Mouse (Mus musculus): ENCODE results near the gene Cog6.

The Cog6 gene

DNA sequence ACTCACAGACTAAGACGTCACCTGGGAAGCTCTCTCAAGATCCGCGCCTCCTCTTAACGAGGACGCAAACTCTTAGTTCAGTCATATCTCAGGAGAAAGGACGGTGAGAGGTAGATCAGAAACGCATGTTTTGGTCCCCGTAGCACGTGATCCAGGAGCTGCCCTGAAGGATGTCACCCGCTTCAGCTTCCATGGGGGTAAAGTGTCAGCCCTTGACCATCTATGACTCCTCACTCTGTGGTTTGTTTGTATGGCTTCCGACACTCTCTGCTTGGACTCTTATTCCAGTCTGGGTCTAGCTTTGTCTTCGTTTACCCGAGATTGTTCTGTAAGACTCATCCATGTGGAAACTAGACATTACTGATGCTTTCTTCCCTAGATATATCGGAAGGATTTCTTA, 54.6 kb downstream of the Cog6 start:
- DNase-seq (ENCODE audit: low spot score): no peak

GRCm38 (mm10) chr3:52961661-52962060, 55.4 kb downstream of the Cog6 start:
- no peak for DNase-seq (ENCODE audit: low spot score)

DNA sequence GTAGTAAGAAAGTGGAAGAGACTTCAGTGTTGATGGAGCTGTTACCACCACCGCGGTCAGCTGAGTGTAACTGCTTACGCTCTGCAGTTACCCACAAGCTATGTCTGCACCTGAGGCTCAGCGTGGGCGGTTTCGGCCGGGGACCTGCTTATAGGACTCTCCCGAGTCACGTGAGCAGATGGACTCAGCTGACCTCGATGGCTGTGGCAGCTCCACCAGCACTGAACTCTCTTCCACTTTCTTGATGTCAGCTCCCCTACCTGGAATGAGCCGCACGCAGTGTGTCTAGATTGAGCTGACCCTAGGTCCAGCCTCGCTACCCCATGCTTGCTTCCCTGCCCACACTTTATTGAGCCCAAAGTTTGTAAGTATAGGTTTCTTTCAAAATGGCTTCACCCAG, 56.1 kb downstream of the Cog6 start:
- no peak for DNase-seq (ENCODE audit: low spot score)

GRCm38 (mm10) chr3:52958444-52959120, 58.5 kb downstream of the Cog6 start:
- no peak for DNase-seq (ENCODE audit: low spot score)

DNA sequence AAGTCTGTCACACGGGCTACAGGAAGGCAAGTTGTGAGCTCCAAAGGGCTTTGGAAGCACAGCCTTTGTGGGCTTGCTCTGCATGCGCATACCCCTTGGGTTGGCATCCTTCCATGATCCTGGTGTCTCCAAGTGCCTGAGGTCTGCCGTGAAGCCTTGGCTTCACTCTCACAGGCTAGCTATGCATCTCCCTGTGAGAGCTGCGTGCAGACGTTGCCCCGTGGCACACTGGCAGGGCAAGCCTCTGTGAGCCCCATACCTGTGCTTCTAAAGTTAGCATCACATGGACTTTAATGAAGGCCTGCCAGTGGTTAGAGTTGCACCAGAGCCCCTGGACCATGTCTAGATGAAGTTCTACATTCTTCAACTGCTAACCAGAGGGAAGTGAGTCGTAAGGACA, 59.2 kb downstream of the Cog6 start:
- DNase-seq (ENCODE audit: low spot score): no peak

DNA sequence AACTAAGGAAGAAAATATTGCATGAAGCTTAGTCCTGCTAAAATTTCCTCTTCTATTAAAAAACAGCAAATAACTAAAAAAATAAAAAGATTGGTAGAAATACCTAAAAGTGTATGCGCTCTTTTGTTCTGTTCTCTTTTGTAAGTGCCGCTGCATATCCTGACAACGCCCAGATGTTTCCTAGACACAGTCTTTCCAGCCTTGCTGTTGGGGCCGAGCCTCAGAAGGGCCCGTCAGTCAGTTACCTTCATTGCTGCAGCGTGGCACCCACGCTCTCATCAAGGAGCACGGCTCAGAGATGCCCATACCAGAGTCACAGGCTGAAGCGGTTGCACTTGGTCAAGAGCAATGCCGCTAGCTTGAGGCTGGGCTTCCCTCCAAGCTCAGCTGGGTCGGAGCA, 60.8 kb downstream of the Cog6 start:
- no peak for DNase-seq (ENCODE audit: low spot score)

GRCm38 (mm10) chr3:52955481-52956019, 61.5 kb downstream of the Cog6 start:
- no peak for DNase-seq (ENCODE audit: low spot score)

- DNase-seq (ENCODE audit: low spot score): no peak
Measured at GRCm38 (mm10) chr3:52954656-52955055, 62.4 kb downstream of the Cog6 start.

DNA sequence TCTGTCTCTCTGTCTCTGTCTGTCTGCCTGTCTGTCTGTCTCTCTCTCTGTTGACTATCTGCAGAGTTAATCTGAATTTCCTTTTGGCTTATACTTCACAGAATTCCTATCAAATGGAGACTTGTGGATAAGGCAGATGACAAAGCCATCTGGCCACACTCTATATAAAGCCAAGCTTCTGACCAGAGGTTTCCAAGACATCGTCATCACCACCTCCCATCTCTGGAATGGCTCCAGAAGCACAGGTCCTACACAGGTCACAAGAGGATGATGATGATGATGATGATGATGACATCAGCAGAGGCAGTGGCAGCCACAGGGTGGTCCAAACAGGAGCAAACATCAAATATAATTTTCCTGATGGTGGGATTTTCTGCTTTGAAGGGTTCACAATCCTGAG, 63.2 kb downstream of the Cog6 start:
- DNase-seq (ENCODE audit: low spot score): no peak

DNA sequence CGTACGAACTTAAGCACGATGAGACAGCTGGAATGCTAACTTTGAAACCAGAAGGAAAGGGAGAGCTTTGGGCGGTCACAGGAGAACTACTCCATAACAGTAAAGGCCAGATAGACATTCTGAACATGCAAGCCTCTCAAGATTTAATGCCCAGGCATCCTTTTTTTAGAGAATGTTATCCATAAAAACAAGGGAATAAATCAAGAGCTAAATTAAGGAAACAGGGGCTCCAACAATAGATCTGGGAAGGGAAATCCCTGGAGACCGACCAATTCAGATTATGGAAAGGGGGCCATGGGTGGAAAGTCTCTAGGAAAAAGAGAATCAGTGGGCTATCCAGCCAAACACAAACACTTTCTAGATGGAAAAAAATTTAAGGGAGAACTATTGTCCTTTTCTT, 68.2 kb downstream of the Cog6 start:
- DNase-seq (ENCODE audit: low spot score): no peak

DNA sequence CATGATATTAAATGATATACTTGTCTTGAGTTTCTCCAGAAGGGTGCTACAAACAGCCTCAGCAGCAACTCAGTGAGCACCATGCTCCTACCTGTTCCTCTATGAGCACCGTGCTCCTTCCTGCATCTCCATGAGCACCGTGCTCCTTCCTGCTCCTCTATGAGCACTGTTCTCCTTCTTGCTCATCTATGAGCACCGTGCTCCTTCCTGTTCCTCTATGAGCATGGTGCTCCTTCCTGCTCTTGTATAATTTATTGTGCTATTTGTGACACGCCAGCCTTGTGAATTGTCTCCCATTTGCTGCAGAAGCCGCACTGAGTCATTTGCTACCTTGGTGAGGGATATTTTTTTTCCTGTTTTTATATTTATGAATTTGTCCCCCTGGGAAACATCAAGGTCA, 69.6 kb downstream of the Cog6 start:
- DNase-seq (ENCODE audit: low spot score): no peak

DNA sequence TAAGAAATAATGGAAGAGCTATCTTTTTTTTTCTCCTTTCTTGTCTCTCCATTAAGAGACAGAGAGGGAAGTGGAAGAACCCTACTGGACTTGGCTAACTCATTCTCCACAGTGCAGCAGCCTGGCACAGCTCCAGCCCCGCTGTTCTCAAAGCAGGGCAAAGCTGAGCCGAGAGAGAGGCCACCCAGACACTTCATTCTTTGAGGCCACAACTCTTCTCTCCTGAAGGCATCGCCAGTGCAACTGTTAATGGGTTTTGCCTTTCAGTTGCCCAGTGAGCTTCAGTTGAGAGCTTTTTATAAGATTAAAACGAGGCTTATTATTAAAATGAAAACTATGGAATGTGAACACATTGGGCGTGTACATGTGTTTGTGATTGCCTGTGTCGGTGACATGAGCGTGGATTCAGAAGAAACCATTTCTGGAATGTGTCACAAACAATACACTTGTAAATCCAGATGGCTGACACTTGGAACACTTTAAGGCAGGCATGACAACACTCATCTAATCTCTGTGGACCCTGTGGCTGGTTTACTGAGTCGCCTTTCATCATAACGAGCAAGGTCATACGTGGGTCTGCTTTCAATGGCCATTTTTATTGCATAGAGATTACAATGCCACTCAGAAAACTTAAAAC, 76.1 kb downstream of the Cog6 start:
- no peak for DNase-seq (ENCODE audit: low spot score)

GRCm38 (mm10) chr3:52938398-52938797, 78.6 kb downstream of the Cog6 start:
- DNase-seq (ENCODE audit: low spot score): no peak

GRCm38 (mm10) chr3:52937739-52938306, 79.2 kb downstream of the Cog6 start:
- DNase-seq (ENCODE audit: low spot score): no peak

DNA sequence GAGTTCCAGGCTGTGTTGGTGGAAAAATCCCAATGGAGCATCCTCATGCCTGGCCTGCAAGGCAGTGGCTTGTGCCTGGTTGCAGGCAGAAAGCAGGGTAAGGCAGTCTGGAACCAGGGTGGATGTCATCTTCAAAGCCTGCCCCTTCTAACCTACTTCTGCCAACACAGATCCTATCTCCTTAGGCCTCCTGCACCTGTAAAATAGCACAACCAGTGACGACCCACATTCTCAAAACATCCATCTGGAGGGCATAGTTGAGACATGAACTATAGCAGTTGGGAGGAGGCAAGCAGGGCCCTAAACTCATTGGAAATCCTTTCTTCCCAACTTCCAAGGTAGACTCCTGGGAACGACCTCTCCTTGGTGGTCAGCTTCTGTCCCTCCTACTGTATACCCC, 85.1 kb downstream of the Cog6 start:
- DNase-seq (ENCODE audit: low spot score): no peak

Measured in spleen, adult 12 weeks (tissue).